Mouse (Mus musculus) NIH3T3 (cell line): ENCODE data around the gene Evi5l.
A peak's percentile ranks its signal among the peaks of the same experiment; 100 is the strongest.
"Not testable (repeated sequence)": the region's sequence is repeated elsewhere in the genome, so short reads cannot be mapped to it uniquely, and the experiment has no call there.

ENCODE experiments used
- DNase-seq: peaks from one replicate; pipeline ENCODE4 v3.0.0-alpha.2; 2012; ENCODE audit warnings: low read depth

Gene Evi5l

DNA sequence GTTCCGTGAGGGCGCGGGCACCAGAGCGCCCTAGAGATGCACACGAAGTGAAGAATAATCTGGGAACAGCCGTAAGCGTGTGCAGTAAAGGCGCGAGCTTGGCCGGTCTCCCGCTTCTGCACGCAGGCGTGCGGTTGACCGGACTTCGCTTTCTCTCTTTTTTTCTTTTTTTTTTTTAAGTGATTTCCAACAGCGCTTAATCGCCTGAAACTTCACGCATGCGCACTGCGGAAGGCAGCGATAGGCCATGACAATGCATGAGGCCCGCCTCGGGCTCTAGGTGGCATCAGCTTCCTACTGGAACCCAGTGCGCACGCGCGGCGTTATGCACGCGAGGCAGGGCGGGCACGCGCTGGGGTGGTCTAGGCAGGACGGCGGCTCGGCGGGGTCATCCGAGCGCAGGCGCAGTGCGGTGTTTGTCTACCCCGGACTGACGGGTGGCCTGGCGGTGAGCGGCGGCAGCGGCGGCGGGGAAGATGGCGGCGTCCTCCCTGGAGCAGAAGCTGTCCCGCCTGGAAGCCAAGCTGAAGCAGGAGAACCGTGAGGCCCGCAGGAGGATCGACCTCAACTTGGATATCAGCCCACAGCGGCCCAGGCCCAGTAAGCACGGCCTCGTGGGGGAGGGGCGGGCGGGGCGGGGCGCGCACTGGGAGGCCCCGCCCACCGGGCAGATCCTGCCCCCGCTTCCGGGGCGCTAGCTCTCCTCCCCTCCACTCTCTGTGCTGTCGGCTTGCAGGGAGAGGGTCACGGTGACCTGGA, 72.2 kb downstream of the Evi5l start, which contains the start of the genes Map2k7 and Gm49320:
TSS of gene Map2k7 (plus strand) at position 307 of the 759 bp plus-strand sequence.
TSS of gene Gm49320 (plus strand) at position 432 of the 759 bp plus-strand sequence.
- DNase-seq = peak; percentile 100

DNA sequence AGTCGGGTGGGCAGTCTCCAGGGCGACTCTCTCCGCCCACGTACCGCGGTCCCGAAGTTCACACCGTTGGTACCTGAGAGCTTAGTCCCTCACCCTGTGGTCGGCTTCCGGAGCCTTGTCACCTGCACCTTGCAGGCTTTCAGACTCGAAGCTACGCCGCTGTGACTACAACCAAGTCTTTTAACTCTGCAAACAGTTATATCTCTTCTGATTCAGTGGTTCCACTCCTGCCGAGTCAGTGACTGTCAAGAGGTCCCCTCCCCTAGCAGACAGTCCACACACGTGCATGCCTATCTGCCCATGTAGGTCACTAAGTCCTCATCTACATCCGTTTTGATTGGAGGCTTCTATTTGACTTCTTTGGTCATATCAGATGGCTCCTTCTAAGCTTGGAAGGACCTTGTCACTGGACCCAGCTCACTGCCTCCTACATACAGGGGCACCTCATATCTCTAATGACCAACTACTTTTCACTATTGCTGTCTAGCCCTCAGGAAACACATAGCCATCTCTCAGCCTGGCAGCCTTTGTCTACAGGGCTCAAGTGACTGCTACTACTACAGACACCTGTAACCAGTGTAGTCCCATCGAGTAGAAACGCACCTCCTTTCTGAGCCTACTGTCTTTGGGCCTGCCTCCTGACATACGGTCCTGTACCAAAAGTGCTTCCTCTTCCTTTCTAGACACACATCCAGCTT, 73.0 kb downstream of the Evi5l start:
- no peak for DNase-seq

DNA sequence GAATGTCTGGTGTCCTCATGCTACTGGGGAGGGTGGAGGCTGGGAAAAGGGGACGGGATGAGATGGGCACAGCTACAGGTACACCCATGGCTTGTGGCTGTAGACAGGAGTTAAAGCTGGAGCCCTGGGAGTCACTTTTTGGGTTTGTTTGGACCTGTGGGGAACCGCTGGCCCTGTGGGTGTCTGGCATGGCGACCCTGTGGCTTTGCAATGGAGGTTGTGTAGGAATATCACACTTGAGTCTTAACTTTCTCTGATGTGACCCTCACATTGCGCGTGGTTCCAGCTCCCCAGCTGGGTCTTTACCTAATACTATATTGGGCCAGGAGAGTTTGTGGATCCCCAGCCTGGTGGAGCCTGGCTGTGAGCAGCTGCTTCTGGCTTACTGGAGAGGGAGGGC, 78.7 kb downstream of the Evi5l start:
- DNase-seq = no peak

DNA sequence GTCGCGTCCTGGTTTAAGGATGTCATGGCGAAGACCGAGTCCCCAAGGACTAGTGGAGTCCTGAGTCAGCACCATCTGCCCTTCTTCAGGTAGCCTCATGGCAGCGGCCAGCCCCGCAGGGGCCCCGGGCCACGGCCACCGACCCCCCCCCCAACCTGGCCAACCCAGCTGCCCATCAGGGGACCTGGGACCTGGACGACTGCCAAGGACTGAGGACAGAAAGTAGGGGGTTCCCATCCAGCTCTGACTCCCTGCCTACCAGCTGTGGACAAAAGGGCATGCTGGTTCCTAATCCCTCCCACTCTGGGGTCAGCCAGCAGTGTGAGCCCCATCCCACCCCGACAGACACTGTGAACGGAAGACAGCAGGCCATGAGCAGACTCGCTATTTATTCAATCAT, 79.4 kb downstream of the Evi5l start:
- no peak for DNase-seq

DNA sequence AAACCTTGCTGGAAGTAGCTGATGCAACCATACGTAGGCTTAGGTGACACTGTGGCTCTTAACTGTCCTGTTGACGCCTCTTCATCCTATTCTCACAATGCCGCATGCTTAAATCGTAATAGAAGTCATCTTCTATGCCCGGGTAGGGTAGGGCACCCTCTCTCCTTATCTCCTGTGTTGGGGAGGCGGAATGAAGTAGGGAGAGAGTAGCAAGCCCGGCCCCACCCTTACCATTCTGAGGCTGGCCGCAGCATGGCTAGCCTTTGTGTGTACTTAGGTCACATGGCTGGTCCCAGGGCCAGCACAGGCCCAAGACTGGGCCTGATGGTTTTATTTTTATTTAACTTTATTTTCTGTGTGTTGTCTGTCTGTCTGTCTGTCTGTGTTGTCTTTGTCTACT, 80.9 kb downstream of the Evi5l start:
- DNase-seq = no peak

DNA sequence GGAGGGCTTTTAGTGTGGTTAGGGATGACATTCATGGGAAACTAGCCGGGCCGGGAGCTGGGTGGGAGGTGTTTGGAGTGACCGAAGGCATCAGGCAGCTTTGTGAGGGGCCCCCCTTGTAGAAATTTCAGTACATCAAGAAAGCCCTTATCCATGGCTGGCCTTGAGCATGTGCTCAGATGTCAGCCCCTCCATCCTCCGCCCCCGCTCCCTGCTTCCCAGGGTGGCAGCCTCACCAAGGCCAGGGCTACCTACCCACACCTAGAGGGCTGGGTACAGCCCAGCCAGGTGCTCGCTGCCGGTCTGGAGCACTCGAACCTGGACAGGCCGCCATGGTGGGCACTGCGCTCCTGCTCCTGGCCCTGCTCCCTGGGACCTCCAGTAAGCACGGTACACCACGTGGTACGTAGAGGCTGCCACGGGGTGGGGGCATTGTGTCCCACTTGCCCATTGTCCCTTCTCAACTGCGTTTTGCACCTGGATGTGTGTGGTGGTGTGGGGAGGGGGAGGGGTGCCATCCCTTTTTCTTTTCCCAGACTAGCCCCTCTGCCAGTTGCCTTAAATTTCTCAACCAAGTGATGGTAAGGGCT, 81.7 kb downstream of the Evi5l start, which contains the start of gene Tgfbr3l:
TSS of gene Tgfbr3l (plus strand) at position 264 of the 590 bp plus-strand sequence.
- DNase-seq = no peak

DNA sequence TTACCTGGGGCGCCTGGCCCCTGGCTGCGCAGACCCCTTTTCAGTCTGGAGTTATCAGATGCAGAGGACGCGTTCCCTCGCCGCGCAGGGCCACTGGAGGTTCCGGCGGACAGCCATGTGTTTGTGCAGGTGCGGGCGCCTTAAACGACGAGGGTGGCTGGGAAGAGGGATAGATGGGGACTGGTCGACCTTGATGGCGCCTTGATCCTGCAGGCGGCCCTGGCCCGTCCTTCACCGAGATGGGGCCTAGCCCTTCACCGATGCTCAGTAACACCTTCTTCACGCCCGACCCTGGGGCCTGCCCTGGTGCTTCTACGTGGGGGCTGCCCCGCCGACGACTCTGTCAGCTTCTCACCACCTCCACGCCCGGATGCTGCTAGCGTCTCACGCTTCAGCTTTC, 82.8 kb downstream of the Evi5l start:
- DNase-seq = no peak

DNA sequence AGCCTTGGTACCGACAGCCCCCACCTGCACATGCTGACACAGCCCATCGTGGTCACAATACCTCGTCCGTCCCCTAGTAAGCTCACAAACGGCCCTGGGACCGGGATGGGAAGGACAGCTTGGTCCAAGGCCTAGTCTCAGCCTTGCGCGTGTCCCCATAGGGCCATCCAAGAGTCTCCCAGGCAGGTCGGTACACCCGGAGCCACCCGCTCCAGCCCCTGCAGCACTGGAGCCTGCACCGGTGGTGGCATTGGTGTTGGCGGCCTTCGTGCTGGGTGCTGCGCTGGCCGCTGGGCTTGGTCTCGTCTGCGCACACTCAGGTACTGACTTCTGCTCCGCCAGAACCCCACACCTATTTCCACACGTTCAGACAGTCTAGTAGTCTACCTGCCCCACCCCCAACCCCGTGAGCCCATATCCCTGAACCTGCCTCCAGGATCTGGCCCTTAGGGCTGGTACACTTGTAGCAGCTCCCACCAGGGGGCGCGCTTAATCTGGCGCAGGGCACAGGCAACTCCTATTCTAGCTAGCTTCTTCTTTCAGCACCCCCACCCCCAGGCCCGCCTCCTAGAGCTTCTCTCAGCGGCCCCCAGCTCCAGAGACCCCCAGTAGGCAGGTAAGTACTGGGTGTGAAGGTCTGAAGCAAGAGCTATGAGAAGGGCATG, 84.1 kb downstream of the Evi5l start:
- DNase-seq = peak; percentile 91

DNA sequence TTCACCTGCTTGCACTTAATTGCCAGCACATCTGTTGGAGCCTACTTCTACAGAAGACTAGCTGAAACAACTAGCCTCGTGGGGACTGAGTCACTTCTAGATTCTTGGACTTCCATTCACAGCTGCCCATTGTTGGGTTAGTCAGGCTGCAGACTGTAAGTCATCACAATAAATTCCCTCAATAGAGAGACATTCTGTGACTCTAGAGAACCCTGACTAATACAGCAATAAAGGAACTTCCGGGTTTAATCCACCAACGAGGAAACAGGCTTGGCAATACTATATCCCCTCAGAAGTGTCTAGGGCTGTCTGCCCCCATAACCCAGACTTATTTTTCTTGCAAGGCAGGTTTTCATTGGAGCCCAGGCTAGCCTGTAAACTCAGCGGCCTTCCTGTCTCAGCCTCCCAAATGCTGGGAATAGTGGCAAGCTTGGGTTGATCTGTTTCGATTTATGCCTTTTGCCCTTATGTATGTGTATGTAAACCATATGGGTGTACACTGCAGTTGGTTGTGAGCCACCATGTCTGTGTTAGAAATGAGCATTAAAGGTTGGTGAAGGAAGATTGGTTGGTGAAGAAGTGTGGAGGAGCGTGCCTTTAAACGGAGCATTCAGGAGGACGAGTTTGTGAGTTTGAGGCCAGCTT, 85.9 kb downstream of the Evi5l start:
- peak; percentile 68 for DNase-seq

DNA sequence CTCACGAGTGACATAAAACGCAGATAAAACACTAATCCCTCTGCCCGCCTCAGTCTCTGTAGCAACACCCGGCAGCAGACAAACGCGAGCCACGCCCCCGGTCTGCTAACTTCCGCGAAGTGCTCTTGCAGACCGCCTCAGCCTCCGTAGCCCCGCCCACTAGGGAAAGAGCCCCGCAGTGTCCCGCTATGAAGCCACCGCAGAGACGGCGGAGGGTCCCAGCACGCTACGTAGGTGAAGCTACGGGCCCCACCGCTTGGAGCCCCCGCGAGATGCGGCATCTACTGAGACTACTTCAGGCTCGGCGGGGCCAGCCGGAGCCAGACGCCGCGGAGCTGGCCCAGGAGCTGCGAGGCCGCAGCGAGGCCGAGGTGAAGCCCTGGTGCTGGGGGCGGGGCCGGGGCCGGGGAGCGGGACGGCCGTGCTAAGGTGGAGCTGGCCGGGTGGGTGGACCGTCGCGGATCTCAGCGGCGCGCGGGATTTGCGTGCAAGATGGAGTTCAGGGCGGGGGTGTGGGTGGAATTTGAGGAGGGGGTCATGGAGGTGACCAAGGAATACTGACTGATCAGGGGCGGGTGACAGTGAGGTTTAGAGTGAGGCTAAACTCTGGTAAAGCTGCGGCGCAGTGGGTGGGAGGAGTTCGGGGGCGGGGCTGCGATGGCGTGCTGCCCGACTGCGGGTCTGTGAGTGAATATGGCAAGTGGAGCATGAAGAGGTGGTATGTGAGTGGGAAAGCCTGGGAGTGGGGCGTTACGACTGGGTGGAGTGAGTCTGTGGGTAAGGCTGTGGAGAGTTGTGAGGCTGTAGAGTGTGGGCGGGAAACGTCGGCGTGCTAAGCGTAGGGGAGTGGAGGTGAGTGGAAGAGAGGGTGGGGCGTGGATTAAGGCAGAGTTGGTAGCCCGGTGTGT, 86.8 kb downstream of the Evi5l start, which contains the start of gene Snapc2:
TSS of gene Snapc2 (plus strand) at position 147 of the 908 bp plus-strand sequence.
- DNase-seq = peak; percentile 98

DNA sequence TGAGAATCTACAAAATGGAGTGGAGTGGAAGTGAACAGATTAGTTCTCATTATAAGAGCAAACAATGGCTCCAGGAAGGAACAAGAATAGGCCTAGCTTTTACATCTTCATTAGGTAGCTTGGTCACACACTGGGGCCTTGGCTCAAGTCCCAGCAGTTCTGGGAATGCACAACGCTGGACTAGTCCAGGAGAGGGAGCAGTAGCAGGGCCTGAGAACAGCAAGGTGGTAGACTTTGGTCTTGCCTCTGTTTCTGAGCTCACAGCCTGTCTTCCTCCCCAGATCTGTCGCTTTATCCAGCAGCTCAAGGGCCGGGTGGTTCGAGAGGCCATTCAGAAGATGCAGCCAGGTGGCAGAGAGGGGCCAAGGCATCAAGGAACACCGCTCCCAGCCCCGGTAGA, 87.6 kb downstream of the Evi5l start:
- DNase-seq = peak; percentile 89

DNA sequence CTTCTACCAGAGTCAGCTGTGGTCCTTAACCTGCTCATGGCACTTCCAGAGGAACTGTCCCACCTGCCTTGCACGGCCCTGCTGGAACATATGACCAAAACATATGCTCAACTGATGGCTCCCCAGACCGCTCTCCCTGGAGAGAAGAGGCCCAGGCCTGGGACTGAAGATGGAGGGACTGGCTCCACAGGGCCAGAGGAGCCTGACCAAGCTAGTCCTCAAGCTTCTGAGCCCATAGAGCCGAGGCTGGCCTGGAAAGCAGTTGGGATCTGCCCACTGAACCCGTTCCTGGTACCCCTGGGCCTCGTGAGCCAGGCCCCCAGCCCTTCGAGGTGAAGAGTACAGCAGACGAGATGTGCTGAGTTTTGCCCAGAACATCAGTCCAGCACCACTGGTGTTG, 89.1 kb downstream of the Evi5l start:
- not testable (repeated sequence) for DNase-seq

DNA sequence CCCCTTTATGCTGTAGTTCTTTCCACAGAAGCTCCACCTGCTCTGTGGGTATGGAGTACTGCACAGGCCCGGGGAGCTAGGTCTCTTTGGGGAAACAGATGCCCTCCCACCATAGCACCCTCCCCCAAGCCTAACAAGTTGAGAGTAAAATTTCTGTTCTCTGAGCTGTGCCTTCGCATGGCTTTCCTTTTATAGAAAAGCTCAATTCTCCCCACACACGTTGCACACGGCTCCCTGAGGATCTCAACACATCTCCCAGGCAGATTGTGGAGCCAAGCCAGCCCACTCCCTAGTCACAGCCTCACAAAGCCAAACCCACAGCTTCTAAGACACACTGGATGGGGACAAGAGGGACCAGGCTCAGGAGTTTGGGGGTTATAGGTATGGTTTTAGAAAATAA, 90.5 kb downstream of the Evi5l start:
- peak; percentile 52 for DNase-seq

DNA sequence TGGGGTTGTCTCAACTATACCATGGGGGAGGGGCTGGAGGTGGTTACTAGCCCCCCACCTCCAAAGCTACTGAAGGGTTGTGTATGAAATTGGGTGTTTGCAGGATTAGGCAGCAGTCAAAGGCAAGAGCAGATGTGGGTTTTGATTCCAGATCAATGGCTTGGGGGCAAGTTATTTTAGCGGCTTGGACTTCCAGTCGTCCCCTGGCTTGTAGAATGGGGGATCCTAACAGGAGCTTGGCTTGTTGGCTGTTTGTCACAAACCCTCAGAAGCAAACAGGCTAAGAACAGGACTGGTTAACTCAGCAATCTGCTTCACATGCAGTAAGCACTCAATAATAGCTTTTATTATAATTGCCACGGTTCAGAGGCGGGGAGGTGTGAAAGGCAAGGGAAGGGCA, 91.0 kb downstream of the Evi5l start:
- DNase-seq = no peak

DNA sequence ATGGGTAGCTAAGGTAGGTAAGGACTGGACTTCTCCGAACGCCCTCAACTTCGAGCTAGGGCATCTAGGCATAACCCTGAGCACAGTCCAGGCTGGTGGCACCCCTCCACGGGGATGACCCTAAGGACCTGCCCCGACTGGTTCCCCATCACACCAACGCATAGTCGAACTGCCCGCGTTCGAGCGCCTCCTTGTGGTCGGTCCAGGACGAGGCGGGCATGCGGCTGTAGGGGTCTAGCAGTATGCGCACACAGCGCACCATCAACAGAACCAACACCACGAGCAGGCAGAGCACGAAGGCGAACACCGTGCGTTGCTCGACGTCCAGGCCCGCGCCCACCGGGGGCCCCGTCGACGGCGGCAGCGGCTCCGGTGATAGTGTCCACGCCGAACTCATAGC, 91.9 kb downstream of the Evi5l start:
- peak; percentile 87 for DNase-seq

DNA sequence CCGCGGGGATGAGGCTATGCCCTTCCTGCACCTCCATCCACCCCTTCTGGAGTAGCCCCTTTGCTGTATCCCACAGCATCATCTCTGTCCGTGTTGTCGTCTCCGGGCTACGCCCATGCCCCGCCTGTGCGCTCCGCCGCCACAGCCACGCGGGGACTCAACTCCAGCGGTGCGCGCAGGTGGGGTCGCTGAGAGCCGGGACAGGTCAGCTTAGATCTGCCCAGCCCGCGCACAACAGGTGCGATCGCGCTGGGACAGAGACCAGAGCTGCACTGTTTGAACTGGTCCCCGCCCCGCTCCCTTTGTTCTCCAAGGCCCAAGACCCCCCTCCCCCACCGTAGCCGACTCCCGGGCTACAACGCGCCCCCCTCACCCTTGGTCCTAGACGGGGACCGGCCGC, 92.3 kb downstream of the Evi5l start:
- DNase-seq = no peak

DNA sequence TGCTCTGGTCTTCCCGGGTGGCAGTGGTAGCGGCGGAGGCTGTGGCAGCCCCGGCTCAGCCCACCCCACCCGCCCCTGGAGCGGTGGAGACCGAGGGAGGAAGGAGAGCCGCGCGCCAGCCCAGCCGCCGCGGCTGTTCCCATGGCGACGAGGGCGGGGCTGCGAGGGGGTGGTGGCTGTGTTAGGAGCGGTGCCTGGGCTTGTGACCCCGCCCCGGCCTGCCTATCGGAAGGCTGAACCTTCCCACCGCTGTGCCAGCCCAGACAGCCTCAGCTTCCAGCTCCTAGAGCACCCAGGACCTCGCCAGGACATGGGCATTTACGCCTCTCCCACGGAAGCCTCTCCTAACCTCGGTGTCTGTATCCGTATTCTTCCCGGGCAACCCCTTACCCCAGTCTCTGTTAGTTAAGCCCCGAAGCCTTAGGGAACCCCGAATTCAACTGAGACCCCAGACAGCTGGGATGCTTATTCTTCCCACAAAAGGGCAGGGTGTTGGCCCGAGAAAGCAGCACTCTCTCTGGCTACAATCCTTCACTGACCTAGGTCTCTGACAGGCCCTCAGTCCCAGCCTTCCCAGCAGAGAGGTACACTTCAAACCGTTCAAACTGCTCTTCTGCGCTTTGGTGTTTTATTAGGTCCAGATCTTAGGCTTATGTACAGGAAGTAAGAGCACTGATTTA, 92.9 kb downstream of the Evi5l start, which contains the start of gene Ctxn1:
TSS of gene Ctxn1 (minus strand) at position 150 of the 680 bp plus-strand sequence.
- DNase-seq = peak; percentile 94

DNA sequence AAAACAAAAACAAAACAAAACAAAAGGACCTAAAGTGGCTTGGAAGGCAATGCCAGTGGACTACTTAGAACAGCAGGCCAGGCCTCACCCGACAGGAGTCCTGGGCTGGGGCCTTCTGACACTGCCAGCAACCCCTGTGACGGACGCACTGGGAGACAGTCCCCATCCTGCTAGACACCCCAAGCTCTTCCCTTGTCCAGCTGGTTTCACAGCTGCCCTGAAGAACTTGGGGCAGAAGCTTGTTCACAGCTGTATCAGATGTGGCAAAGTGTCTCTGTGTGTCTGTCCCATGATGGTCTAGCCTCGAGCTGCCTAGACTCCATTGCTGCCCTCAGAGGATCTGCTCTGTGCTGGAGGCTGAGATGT, 93.4 kb downstream of the Evi5l start:
- no peak for DNase-seq
